Mouse (Mus musculus) bone marrow, adult 2 months (tissue): ENCODE data around the gene Kcnk13.

Source experiments
- CTCF ChIP-seq: fragments of 200-500 bp; IDR thresholded peaks from 2 replicates; pipeline ENCODE4 v1.5.1; 2011; ENCODE audit warnings: low read length, control low read depth; ENCODE audit not compliant: control insufficient read depth, insufficient read depth
- POLR2A ChIP-seq: fragments of 200-500 bp; IDR thresholded peaks from 2 replicates; pipeline ENCODE4 v1.6.1; 2011; ENCODE audit warnings: low read depth, mild to moderate bottlenecking, control low read depth, low read length, borderline replicate concordance; ENCODE audit not compliant: control insufficient read depth

GRCm38 (mm10) chr12:100032521-100032920 lies 68.2 kb downstream of the Kcnk13 start:
- TF ChIP-seq POLR2A (no peak), CTCF (no peak)
